Mouse (Mus musculus) urinary bladder, postnatal 4 days (tissue): ENCODE measurements around the gene Cptp.

Source experiments
- DNase-seq, 2 experiments: peaks; one replicate each; pipeline ENCODE4 v3.0.0; 2021 to 2022; ENCODE audit warnings: low spot score in 2 of 2

Gene Cptp

DNA sequence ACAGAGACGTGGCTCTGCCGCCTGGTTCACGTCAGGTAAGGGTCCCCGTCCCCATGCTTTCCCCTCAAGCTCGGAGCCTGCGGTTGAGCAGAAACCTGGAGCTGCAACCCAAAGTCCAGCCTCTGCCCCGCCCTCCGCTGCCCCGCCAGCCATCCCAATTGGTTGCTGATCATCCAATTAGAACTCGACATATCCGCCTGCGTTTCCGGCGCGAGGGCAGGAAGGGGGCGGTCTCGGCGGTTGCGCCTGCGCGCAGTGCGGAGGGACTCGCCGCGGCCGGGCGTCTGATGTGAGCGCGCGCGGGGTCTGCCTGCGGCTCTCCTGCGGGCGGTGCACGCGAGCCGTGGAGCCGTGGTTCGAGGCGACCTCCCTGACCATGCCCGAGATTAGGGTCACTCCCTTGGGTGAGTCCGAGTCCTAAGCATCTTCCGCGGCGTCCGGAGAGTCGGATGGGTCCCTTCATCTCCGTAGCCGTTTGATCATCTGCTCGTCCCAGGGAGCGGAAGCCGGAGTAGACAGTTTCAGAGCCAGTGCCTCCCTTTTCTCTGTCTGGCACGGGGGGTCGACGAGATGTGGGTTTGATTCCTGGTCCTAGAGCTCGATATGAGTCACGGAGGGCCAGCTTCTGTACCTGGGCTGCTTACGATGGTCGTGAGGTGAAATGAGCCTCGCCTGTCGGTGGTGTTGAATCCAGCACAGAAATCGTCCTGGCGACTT is at the start of gene Cptp, which contains the start of gene Ints11:
TSS of gene Cptp (minus strand) at position 124 of the 717 bp plus-strand sequence.
TSS of gene Ints11 (plus strand) at position 230 of the 717 bp plus-strand sequence.
- DNase-seq = peak; percentile 95 to 98

DNA sequence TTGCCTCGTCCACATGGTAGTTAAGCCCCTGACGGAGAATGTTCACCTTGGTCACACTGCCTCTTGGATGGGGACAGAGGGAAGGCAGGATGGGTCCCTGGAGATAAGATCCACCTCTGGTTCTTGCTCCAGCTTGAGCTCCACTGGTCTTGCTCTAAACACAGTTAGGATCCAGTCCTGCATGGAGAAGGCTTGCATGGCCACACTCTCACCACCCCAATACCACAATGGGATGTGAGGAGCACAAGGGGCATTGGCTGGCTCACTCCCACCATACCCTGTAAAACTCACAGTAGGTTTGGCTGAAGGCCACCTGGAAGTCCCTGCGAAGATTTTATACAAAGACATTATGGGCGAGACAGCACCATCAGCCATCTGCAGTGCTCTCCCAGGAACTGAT is 39.5 kb upstream of the Cptp start:
- no peak for DNase-seq

DNA sequence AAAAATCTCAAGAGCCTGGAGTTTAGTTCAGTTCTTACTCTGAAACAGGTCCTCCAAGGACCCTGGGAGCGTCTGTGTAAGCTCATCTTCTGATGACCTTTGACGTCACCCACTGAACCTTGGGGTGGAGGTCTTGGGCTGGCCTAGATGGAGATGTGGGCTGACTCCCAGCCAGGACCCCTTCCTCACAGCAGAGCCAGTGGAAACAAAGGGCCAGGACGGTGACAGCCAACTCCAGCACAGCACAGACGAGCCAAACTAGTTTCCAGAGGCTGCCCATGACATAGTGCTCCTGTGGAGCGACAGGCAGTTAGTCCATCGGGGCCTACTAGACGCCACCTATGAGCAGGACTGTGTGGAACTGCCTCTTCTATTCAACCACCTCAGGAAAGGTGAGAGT is 39.0 kb upstream of the Cptp start:
- DNase-seq = no peak

DNA sequence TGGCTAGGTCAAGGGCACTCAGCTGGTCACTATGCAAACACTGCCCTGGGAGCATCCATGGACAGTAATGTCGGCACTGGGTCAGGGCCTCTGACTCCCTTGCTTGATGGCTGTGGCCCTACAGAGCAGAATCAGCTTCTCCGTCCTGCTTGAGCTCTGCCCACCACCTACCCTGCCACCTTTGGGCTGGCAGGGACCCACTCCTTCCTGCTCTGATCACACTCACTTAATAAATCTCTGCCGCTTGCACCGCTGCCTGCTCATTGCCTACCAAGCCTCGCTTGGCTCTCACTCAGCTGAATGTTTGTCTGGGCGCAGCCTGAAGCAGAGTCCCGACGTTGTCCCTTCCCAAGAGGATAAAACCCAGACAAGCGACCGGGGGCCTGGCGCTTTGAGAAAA is 37.8 kb upstream of the Cptp start:
- peak in 1 of 2 experiments; percentile 55 for DNase-seq

DNA sequence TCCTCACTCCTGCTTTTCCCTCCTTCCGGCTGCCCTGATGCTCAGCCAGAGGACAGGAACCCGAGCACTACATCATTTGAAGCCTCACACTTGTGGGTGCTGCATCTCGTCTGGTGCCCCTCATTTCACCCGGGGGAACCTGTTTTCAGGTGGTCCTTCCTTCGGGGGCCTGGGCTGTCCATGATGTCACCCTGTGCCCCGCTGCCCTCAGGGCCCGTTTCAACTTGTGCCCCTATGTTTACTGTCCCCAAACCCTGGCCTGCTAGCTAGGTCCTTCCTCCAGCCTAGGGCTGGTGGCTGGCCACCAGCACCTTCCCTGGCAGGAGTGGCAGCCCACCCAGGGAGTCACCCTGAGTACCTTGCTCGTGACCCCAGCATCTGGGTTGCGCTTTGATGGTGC is 36.9 kb upstream of the Cptp start:
- DNase-seq = peak in 1 of 2 experiments; percentile 55

DNA sequence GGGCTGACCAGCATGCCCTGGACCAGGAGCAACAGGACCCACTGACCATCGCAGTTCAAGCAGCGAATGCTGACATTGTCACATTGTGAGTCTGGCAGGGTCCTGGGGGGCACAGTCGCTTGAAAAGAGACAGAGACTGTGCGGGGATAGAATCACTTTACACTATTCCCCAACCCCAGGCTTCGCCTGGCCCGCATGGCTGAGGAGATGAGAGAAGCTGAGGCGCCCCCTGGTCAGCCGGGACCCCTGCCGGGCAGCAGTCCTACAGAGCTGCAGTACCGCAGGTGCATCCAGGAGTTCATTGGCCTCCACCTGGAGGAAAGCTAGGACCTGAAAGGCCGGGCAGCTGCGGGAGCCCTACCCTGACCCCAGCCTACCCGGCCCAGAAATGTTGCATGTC is 36.4 kb upstream of the Cptp start:
- DNase-seq = peak in 1 of 2 experiments; percentile 58

DNA sequence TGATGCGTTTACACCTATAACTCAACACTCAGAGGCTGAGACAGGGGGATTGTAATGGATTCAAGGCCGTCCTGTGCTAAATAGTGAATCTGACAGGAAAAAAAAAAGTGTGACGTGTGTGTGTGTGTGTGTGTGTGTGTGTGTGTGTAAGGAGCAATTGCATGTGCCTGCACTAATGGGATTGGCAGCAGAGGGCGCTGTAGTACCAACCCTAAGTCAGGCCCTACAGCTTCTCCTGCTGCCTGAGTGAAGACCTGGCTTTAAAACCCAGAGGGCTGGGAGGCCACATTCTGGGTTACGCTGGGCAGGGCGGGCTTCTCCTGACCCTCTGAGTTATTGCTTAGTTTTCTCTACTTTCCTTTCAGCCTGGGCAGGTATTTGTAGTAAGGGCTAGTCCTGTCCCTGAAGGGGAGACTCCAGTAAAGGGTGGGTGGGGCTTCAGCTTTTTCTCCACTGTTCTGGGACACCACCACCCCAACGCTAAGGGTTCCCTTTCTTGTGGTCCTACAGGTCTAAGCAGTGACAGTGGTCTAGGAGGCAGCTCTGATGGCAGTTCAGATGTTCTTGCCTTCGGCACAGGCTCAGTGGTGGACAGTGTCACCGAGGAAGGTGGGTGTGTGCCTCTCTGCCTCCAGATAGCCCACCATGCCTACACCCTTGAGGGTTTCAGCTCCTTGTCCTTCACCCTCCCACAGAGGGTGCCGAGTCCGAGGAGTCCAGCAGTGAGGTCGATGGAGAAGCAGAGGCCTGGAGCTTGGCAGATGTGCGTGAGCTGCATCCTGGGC is 35.3 kb upstream of the Cptp start:
- peak in 1 of 2 experiments; percentile 60 for DNase-seq

DNA sequence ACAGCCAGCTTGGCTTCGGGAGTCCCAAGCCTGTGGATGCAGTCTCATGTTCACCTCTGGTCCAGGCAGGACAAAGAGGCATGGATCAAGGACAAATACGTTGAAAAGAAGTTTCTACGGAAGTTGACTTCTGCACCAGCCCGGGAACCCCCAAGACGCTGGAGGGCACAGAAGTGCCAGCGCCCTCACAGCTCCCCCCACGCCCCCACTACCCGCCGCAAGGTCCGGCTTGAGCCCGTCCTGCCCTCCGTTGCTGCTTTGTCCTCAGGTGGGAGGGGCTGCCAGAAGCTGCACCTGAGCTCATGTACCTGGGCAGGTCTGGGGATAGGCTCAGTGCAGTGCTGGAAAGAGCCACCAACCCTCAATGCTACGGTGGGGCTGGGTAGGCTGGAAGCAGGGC is 34.0 kb upstream of the Cptp start:
- DNase-seq = peak; percentile 14 to 56

DNA sequence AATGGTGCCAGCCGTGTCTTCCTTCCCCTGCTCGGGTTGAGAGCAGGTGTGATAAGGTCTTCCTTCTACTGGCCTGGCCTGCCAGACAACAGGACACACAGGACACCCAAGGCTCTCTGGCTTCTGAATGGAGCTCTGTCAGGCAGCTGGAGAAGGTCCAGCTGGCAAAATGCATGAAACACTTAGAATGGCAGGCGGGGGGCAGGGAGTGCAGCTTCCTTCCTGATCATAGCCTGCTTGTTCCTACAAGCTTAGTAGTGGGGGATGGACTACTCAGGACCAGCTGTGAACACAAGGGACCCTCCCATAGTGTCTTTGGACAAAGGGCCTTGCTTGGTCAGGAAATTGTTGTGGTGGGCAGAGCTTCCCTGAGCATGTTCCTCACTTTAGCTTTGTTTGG is 32.0 kb upstream of the Cptp start:
- DNase-seq = peak in 1 of 2 experiments; percentile 17

DNA sequence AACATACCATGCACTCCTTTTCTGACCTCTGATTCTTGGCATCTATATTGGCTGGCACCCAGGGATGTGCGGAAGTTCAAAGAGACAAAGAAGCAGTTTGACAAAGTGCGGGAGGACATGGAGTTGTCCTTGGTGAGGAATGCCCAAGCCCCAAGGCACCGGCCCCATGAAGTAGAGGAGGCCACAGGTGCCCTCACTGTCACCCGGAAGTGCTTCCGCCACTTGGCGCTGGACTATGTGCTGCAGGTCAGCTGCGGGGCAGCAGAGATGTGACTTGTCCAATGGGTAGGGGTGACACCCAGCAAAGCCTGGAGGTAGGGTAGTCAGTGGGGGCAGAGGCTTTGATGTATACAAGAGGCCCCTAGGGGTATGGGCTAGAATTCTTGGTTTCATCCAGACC is 30.1 kb upstream of the Cptp start:
- peak in 1 of 2 experiments; percentile 57 for DNase-seq

DNA sequence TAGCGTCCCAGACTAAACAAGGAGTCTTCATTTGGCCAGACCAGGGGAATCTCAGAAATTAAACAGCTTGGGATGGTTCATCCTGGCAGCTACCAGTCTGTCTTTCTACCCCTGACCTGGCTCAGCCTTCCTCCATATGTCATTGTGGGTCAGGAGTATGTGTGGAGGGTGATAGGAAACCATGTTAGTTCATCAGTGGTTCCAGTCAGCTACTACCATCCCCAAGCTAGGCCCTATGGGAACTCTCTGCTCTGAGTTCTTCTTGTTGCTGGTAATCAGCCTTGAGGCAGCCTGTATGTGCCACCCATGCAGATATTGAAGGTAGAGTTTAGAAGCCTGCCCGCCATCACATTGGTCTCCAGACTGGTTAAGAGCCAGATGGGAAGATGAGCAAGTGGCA is 29.1 kb upstream of the Cptp start:
- no peak for DNase-seq

DNA sequence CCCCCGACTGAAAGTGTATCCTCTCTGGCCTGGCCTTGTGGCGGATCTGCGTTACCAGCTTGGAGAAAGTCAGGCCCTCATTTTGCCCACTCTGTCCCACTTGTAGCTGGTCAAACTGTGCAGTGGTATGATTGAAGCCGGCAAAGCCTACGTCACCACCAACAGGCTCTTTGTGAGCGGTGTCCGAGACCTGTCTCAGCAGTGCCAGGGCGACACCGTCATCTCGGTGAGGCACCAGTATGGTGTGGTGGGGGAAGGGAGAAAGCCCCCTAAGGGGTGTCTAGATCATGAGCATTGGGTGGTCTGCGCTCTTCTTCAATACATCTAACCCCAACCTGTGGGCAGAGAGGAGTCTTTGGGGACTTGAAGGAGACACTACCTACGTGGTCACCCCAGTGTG is 27.2 kb upstream of the Cptp start:
- peak in 1 of 2 experiments; percentile 49 for DNase-seq

DNA sequence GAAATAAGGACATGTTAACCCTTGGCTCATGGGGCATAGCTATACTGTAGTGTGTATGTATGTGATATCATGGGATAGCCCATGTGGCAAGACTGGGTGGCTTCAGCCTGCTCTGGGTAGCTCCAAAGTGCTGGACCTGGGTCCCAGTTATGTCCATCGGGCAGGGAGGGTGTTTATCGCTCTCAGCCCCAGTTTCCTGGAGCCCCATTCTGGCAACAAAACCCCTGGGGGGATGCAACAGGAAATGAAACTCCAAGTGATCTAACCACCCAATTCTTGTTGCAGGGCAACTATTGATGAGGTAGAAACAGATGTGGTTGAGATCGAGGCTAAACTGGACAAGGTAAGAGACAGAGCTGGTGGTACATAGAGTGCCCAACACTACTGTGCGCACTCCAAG is 26.6 kb upstream of the Cptp start:
- DNase-seq = peak; percentile 16 to 50

DNA sequence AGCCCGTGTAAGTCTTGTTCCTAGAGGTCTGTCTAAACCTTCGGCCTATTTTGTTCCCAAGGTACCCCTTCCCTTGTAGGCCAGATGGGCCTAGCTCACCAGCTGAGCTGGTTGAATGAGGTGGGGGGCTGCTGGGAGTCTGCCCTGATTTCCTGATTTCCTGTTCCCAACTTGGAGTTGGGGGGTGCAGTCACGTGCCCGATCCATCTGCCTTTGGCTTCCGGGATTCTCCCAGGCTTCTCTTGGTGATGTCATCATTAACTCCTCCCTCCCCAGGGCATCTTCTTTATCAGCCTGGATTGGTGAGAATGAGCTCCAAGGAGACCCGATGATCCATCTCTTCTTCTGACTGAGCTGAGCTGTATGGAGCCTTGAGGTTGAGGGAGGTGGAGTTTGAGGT is 26.0 kb upstream of the Cptp start:
- peak; percentile 40 to 70 for DNase-seq

DNA sequence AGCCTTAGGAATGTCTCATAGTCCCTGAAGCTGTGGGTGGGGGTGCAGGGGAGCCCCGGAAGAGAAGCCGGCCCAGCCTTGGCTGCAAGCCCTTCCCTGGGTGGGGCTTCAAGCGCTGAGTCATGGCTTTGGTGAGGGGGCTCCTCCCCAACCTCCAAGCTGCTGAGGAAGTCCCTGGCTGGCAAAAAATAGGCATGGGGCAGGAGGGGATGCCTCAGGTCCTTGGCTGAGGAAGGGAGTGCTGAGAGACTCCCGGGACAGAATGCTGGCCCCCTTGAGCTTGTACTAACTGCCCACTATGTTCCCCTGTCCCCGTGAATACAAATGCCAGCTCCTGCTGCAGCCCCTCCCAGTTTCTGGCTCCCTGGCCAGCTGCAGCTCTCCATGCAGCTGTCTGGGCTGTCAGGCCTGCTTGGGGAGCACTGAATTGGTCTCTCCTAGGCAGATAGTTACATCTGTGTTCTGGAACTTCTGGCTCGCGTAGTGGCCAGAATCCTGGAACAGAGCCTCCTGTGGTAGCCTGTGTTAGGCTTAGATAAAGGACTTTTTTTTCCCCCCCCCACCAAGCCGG is 25.2 kb upstream of the Cptp start:
- DNase-seq = peak; percentile 75 to 76

DNA sequence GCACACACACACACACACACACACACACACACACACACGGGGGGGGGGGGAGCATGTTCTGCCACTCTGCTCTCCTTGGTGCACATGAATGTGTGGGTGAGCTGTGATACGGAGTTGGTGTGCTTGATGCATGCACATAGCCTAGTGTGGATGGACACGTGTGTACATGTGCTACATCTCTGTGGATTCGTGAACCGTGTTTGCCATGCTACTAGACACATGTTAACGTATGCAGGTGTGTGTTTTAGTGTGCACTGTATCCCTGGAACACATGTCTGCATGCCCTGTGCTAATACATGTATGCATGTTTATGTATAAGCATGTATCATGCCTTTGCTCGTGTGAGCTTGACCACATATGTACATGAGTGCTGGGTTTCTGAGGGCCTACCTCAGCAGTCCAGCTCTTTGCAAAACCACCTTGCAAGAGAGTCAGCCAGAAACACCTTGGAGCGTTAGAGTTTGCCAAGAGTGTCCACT is 24.0 kb upstream of the Cptp start:
- DNase-seq = peak; percentile 13 to 28

DNA sequence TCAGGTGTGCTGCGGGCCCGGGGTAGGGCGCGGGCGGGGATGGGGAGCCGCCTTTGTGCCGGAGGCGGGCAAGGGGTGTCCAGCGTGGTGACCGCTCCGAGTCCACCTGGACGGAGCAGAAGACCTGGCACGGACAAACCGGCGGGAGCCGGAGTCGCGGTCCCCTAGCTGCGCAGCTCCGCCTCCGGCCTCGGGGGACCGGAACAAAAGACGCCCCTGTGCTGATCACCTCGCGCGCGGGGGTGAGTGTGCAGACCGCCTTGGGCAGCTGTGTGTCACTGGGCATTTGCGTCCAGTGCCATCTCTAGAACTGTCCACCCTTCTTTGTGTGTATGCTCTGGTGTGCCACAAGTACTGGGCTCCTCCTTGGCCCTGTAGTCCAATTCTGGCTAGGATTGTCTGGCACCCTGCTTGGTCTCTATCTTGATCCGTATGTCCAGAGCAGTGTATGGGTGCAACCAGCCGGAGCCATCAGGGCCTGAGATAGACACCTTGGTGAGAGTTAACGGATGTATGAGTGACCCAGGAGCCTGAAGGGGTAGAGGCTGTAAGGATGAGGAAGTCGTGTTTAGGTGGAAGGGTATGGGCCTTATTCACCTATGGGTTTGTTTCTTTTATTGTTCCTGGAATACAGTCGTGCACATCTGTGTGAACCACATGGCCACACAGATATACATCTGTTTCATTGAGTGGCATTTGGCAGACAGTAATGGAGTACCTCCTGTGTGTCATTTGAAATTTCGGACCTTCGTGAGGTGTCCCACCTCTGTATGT is 23.4 kb upstream of the Cptp start:
- DNase-seq = peak in 1 of 2 experiments; percentile 62

DNA sequence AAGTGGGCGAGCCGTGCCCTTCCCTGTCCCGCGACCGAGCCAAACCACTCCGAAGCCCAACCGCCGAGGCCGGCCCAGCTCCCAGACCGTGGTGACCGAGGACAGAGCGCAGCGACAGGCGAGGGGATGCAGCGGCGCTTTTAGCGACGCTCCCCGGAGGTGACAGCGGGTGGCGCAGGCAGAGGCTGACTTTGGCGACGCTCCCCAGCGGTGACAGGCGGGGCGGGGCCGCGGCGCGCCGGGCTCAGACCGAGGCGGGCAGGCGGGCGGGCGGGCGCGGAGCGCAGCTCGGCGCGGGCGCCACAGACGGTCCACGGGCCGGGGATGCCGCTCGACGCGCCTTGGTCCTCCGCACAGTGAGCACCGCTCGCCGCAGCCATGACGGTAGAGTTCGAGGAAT is 22.8 kb upstream of the Cptp start:
- DNase-seq = peak; percentile 81 to 84

DNA sequence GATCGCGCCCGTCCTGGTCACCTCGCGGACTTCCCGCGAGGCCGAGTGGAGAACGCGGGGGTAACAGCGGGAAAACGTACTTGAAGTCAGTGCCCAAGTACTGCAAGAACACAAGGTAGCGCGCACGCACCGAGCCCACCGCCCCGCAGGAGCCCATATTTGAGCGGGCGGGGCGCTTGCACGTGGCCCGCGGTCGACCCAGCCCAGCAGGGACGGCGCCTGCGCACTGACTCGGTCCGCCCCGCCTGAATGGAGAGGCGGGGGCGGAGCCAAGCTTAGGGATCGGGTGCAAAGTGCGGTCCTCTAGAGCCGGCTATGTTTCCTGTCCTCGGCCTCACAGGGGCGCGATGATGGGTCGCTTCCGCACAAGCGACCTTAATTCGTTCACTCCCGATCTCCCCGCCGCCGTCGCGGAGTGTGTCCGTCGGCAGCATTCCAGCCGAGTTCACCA is 22.3 kb upstream of the Cptp start, which contains the start of the genes Pusl1 and Acap3:
TSS of gene Pusl1 (minus strand) at position 231 of the 451 bp plus-strand sequence.
TSS of gene Acap3 (plus strand) at position 272 of the 451 bp plus-strand sequence.
- DNase-seq = peak; percentile 95 to 97

DNA sequence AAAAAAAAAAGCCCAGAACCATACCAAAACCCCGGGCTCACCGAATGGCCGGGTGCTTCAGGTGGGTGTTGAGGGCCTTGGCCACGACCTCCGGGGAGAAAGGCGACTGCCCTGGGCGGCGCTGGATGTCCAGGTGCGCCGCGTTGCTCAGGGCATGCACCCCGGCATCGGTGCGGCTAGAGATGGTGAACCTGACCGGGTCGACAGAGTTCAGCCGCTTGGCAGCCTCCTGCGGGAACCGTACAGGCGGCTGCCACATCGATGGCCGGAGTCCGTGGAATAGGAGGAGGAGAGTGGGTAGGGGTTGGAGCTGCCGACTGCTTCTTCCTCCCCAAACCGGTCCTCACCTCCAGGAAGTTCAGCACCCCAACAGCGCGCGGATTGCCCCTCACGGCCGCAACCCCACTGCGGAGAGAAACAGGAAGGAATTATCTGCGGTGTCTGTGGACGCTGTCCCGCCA is 21.8 kb upstream of the Cptp start:
- peak in 1 of 2 experiments; percentile 20 for DNase-seq

DNA sequence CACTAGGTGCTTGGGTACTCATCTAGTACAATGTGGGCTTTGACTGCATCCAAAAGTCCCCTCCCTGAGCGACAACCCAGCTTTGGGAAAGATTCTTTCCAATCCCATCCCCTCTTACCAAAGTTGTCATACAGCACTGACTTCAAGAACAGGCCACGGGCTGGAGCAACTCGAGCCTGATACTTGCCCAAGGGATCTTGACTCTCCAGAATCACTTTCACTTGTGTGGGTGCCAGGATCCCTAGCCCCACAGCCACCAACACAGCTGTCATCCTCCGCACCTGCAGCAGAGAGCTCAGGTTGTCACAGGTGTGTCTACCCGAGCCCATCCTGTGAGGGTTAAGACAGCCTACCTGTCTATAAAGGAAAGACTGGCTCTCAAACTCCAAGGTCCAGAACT is 20.1 kb upstream of the Cptp start:
- DNase-seq = peak; percentile 14 to 44
